Mouse (Mus musculus) lung, adult 2 months (tissue): ENCODE results near the gene Casq1.

Experiments used
- CTCF ChIP-seq: fragments of 200-500 bp; IDR thresholded peaks from 2 replicates; pipeline ENCODE4 v1.5.1; 2011; ENCODE audit warnings: mild to moderate bottlenecking, low read length, control low read depth; ENCODE audit not compliant: insufficient read depth
- POLR2A ChIP-seq: fragments of 200-500 bp; IDR thresholded peaks from 2 replicates; pipeline ENCODE4 v1.6.1; 2011; ENCODE audit warnings: low read depth, mild to moderate bottlenecking, control low read depth, low read length, borderline replicate concordance; ENCODE audit errors: extremely low read depth

GRCm38 (mm10) chr1:172173181-172173580 is 46.5 kb downstream of the Casq1 start:
- TF ChIP-seq CTCF (no peak), POLR2A (no peak)
